Mouse (Mus musculus): ENCODE results near the gene Eml6. TPM values are rescaled to one million over a fixed set of nuclear protein-coding genes. Genes with fewer than 3 reads are reported as not detected.

The Eml6 gene
- polyA plus RNA-seq, 1 experiment from 2014 or later, result 0.53 TPM

- H3K9ac ChIP-seq (ENCODE audit: low read depth, low read length), result no peak overlapping the region
- no peaks in the 10 kb centered on the region for H3K4me1 ChIP-seq (ENCODE audit: control insufficient read depth, insufficient read depth, low read length)
- H3K27me3 ChIP-seq (ENCODE audit: control insufficient read depth, insufficient read depth, low read length), result no peaks in the 10 kb centered on the region
- H3K36me3 ChIP-seq (ENCODE audit: control insufficient read depth, insufficient read depth, low read length), result no peaks in the 10 kb centered on the region
- no peak for ATAC-seq (ENCODE audit: low FRiP score, low TSS enrichment)
- 42% methylated on average over 9 of the region's 9 CpGs for WGBS
- H3K27ac ChIP-seq (ENCODE audit: low read depth, low read length), result no peak overlapping the region
- H3K9me3 ChIP-seq (ENCODE audit: control insufficient read depth, low read length), result no peaks in the 10 kb centered on the region
- H3K4me3 ChIP-seq (ENCODE audit: low read length), result no peak overlapping the region
- no peak overlapping the region for H3K4me2 ChIP-seq (replicated peaks; ENCODE audit: low read depth, low read length)
Observed at GRCm38 (mm10) chr11:29808173-29808980, 217.5 kb downstream of the Eml6 start.

- H3K9ac ChIP-seq (ENCODE audit: low read depth, low read length), result no peak overlapping the region
- H3K27me3 ChIP-seq (ENCODE audit: control insufficient read depth, insufficient read depth, low read length), result no peaks in the 10 kb centered on the region
- no peaks in the 10 kb centered on the region for H3K9me3 ChIP-seq (ENCODE audit: control insufficient read depth, low read length)
- no peak for ATAC-seq (ENCODE audit: low FRiP score, low TSS enrichment)
- H3K4me2 ChIP-seq (replicated peaks; ENCODE audit: low read depth, low read length), result no peak overlapping the region
- H3K36me3 ChIP-seq (ENCODE audit: control insufficient read depth, insufficient read depth, low read length), result no peaks in the 10 kb centered on the region
- no peaks in the 10 kb centered on the region for H3K4me1 ChIP-seq (ENCODE audit: control insufficient read depth, insufficient read depth, low read length)
- H3K4me3 ChIP-seq (ENCODE audit: low read length), result no peak overlapping the region
- no peak overlapping the region for H3K27ac ChIP-seq (ENCODE audit: low read depth, low read length)
- 87% methylated on average over 5 of the region's 5 CpGs for WGBS
Observed at GRCm38 (mm10) chr11:29807325-29807724, 218.5 kb downstream of the Eml6 start.

GRCm38 (mm10) chr11:29801432-29802427 is 224.1 kb downstream of the Eml6 start:
- 90% methylated on average over 2 of the region's 2 CpGs for WGBS

DNA sequence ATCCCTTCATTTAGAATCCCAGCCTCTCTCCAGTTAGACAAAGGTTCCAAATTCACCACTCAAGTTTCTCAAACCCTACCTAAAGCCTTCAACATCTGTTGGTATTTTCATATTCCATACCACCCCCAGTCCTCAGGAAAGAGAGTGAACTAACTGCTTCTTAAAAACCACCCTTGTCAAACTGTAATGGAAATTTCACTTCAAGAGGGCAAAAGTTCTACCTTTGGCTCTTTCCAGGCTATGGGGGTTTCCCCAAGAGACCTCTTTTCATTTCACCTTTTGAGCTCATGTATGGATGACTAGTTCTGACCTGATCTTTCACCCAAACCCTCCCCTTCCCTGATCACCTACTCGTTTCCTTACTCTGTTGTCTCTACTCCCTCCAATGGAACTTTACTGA is 226.0 kb downstream of the Eml6 start:
- no peaks in the 10 kb centered on the region for H3K4me1 ChIP-seq (ENCODE audit: control insufficient read depth, insufficient read depth, low read length)
- H3K27ac ChIP-seq (ENCODE audit: low read depth, low read length), result no peak overlapping the region
- no peak overlapping the region for H3K4me2 ChIP-seq (replicated peaks; ENCODE audit: low read depth, low read length)
- H3K4me3 ChIP-seq (ENCODE audit: low read length), result no peak overlapping the region
- H3K9ac ChIP-seq (ENCODE audit: low read depth, low read length), result no peak overlapping the region
- no peaks in the 10 kb centered on the region for H3K9me3 ChIP-seq (ENCODE audit: control insufficient read depth, low read length)
- no peaks in the 10 kb centered on the region for H3K27me3 ChIP-seq (ENCODE audit: control insufficient read depth, insufficient read depth, low read length)
- WGBS, result 48% methylated on average over 1 of the region's 1 CpGs
- H3K36me3 ChIP-seq (ENCODE audit: control insufficient read depth, insufficient read depth, low read length), result no peaks in the 10 kb centered on the region
- no peak for ATAC-seq (ENCODE audit: low FRiP score, low TSS enrichment)

More at GRCm38 (mm10) chr11:29801432-29802427, 224.1 kb downstream of the Eml6 start:
- H3K4me2 ChIP-seq (replicated peaks; ENCODE audit: low read depth, low read length), result no peak overlapping the region
- ATAC-seq (ENCODE audit: low FRiP score, low TSS enrichment), result no peak
- no peaks in the 10 kb centered on the region for H3K4me1 ChIP-seq (ENCODE audit: control insufficient read depth, insufficient read depth, low read length)
- no peak overlapping the region for H3K27ac ChIP-seq (ENCODE audit: low read depth, low read length)
- H3K36me3 ChIP-seq (ENCODE audit: control insufficient read depth, insufficient read depth, low read length), result no peaks in the 10 kb centered on the region
- H3K9ac ChIP-seq (ENCODE audit: low read depth, low read length), result no peak overlapping the region
- no peak overlapping the region for H3K4me3 ChIP-seq (ENCODE audit: low read length)
- no peaks in the 10 kb centered on the region for H3K27me3 ChIP-seq (ENCODE audit: control insufficient read depth, insufficient read depth, low read length)
- H3K9me3 ChIP-seq (ENCODE audit: control insufficient read depth, low read length), result no peaks in the 10 kb centered on the region

DNA sequence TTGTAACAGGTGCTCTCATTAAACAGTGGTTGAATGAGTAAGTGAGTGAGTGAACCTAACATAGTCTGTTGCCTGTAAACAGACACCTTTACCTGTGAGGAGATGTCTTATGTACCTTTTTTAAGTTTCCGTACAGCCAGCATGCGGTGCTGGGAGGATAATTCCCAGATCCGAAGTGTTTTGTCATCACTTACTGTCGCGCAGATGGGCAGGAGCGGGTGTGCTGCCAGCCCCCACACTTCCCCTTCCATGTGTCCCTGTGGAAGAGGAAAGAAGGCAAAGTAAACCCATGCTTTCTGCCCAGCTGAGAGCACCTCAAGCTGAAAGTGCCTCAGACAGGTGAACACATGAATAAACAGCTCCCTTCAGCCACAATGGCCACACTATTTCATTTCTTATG is 230.7 kb downstream of the Eml6 start:
- Histone ChIP-seq H3K36me3 (ENCODE audit: control insufficient read depth, insufficient read depth, low read length) (no peaks in the 10 kb centered on the region), H3K27ac (ENCODE audit: low read depth, low read length) (no peak overlapping the region), H3K9ac (ENCODE audit: low read depth, low read length) (no peak overlapping the region), H3K4me2 (replicated peaks; ENCODE audit: low read depth, low read length) (no peak overlapping the region), H3K9me3 (ENCODE audit: control insufficient read depth, low read length) (no peaks in the 10 kb centered on the region), H3K27me3 (ENCODE audit: control insufficient read depth, insufficient read depth, low read length) (no peaks in the 10 kb centered on the region), H3K4me1 (ENCODE audit: control insufficient read depth, insufficient read depth, low read length) (no peaks in the 10 kb centered on the region), H3K4me3 (ENCODE audit: low read length) (no peak overlapping the region)
- WGBS, result 91% methylated on average over 6 of the region's 6 CpGs
- ATAC-seq (ENCODE audit: low FRiP score, low TSS enrichment), result no peak

DNA sequence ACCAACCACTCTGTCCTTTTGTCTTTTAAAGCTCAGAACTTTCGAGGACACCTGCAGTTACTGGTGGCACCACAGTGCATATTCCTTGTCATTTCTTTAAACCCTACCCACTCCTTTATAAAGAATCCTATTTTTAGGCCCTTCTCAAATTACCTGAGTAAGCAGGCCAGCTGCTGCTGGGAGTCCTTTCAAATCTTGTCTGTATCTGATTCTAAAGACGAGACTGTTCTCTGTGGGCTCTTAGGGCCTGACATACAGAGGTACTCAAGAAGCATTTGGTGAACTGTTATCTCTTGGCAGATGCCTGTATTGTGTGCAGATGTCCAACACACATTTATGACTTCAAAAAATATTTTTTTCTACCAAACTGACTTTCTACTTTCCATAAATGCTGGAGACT is 231.4 kb downstream of the Eml6 start:
- H3K27me3 ChIP-seq (ENCODE audit: control insufficient read depth, insufficient read depth, low read length), result no peaks in the 10 kb centered on the region
- WGBS, result 47% methylated on average over 2 of the region's 2 CpGs
- no peak overlapping the region for H3K4me2 ChIP-seq (replicated peaks; ENCODE audit: low read depth, low read length)
- no peak overlapping the region for H3K27ac ChIP-seq (ENCODE audit: low read depth, low read length)
- no peaks in the 10 kb centered on the region for H3K4me1 ChIP-seq (ENCODE audit: control insufficient read depth, insufficient read depth, low read length)
- no peak overlapping the region for H3K9ac ChIP-seq (ENCODE audit: low read depth, low read length)
- no peak for ATAC-seq (ENCODE audit: low FRiP score, low TSS enrichment)
- no peak overlapping the region for H3K4me3 ChIP-seq (ENCODE audit: low read length)
- H3K36me3 ChIP-seq (ENCODE audit: control insufficient read depth, insufficient read depth, low read length), result no peaks in the 10 kb centered on the region
- H3K9me3 ChIP-seq (ENCODE audit: control insufficient read depth, low read length), result no peaks in the 10 kb centered on the region

GRCm38 (mm10) chr11:29790796-29791195 is 235.0 kb downstream of the Eml6 start:
- Histone ChIP-seq H3K27ac (ENCODE audit: low read depth, low read length) (no peak overlapping the region), H3K4me2 (replicated peaks; ENCODE audit: low read depth, low read length) (no peak overlapping the region), H3K9me3 (ENCODE audit: control insufficient read depth, low read length) (no peaks in the 10 kb centered on the region), H3K4me1 (ENCODE audit: control insufficient read depth, insufficient read depth, low read length) (no peaks in the 10 kb centered on the region), H3K4me3 (ENCODE audit: low read length) (no peak overlapping the region), H3K36me3 (ENCODE audit: control insufficient read depth, insufficient read depth, low read length) (no peaks in the 10 kb centered on the region), H3K27me3 (ENCODE audit: control insufficient read depth, insufficient read depth, low read length) (no peaks in the 10 kb centered on the region), H3K9ac (ENCODE audit: low read depth, low read length) (no peak overlapping the region)
- WGBS, result 83% methylated on average over 2 of the region's 2 CpGs
- ATAC-seq (ENCODE audit: low FRiP score, low TSS enrichment), result no peak

DNA sequence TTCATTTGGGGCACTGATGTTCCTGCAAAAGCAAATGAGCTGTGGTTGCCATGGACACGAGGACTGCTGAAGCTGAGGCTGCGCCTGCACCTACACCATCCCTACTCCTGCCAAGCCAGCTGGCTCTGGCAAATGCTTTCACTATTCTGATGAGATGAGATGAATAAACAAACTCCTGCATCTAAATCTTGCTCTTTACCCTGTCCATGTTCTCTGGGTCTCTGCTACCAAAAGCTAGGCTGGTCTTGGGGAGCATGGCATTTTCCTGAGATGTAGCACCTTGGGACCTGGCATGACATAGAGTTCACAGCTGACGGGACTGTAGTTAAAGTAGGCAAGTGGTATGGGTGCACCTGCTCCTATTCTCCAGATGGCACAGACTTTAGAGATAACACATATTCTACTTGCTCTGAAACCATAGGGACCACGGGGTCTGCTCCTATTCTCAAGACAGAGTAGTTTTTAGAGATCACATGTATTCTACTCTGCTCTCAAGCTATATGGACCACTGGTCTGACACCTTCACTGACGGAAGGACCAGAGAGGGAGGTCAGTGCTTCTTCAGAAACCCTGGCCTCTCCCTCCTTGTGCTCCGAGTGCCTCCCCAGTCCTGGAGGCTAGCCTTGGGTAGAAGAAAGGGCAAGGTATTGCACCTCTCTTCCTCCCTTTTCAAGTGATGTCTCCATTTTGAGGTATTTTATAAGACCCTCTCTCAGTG is 236.8 kb downstream of the Eml6 start:
- 80% methylated on average over 6 of the region's 6 CpGs for WGBS
- Histone ChIP-seq H3K9ac (ENCODE audit: low read depth, low read length) (no peak overlapping the region), H3K36me3 (ENCODE audit: control insufficient read depth, insufficient read depth, low read length) (no peaks in the 10 kb centered on the region), H3K4me3 (ENCODE audit: low read length) (no peak overlapping the region), H3K4me1 (ENCODE audit: control insufficient read depth, insufficient read depth, low read length) (no peaks in the 10 kb centered on the region), H3K27ac (ENCODE audit: low read depth, low read length) (no peak overlapping the region), H3K4me2 (replicated peaks; ENCODE audit: low read depth, low read length) (no peak overlapping the region), H3K27me3 (ENCODE audit: control insufficient read depth, insufficient read depth, low read length) (no peaks in the 10 kb centered on the region), H3K9me3 (ENCODE audit: control insufficient read depth, low read length) (no peaks in the 10 kb centered on the region)
- no peak for ATAC-seq (ENCODE audit: low FRiP score, low TSS enrichment)

All from kidney, embryonic 14.5 days (tissue).